In the genomic region with DNA sequence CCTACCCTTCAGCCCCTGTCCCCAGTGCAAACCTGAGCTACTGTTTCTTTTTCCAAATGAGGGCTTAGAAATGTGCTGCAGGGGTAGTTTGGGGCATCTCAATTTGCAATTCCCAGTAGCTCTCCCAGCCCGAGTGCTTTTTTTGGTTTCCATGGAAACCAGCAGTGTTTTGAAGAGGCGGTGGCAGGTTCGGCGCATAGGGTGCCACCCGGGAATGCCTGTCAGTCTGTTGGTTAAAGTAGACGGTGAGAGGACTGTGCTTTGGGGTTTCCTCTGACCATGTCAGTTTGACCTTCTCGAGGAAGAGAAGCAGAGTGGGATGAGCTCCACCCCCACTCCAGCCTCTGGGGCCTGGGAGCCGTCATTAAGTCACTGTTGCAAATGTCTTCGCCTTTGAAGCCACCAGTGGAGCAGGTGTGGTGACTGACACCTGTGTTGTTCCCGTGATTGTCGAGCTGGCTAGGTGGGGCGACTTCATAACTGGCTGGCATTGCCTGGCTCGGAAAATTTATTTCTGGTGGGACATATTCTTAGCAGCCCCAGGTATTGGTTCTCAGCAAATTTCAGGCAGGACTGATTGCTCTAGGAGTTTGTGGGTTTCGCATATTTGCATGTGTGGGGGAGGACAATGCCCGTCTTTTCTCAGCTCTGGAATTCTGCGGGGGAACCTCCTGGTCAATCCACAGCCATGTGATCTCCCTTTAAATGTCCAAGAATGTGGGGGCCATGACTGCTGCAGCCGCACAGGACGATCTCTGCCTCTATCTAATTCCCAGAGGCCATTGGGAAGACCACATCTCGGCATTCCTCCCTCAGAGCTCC, we compare ENCODE assay signal across 8 mouse cellular contexts. TPM values are rescaled to one million over a fixed set of nuclear protein-coding genes. Genes with fewer than 3 reads are reported as not detected.
DNase-seq lines count a peak whose midpoint lies in the region; ATAC-seq lines count a peak whose summit lies in the region.

No protein-coding gene starts in this region.

- DNase-seq in kidney, postnatal 4 days: peak; percentile 23 to 52
- no peak for DNase-seq in kidney, adult 18-20 months
- no peak for DNase-seq in forebrain, embryonic 11.5 days (ENCODE audit: low spot score)
- peak; percentile 12 to 66 for DNase-seq in left cerebral cortex, postnatal 36 days (ENCODE audit: low spot score in 2 of 2)
- DNase-seq in right cerebral cortex, postnatal 10 days (ENCODE audit: low spot score in 2 of 2): peak; percentile 81 to 86
- DNase-seq in gastrocnemius, postnatal 4 days (ENCODE audit: low spot score in 2 of 2): no peak

- no peaks in the 10 kb centered on the region for H3K27me3 ChIP-seq in forebrain, embryonic 11.5 days (ENCODE audit: control insufficient read depth, insufficient read depth, low read length)

- no peak overlapping the region for H3K4me3 ChIP-seq in forebrain, embryonic 11.5 days (ENCODE audit: low read depth, low read length)

- 0 out of 2 replicates have a peak, but pooled peaks have one; percentile 18 for ATAC-seq in forebrain, embryonic 11.5 days (replicated peaks; ENCODE audit: low FRiP score)
- no peak for ATAC-seq in megakaryocyte progenitor cell, adult 5-6 weeks (replicated peaks; ENCODE audit: poor library complexity)
- ATAC-seq in cerebellum, adult (ENCODE audit: insufficient number of reproducible peaks, low FRiP score, low TSS enrichment): no peak

- H3K9me3 ChIP-seq in forebrain, embryonic 11.5 days (ENCODE audit: control insufficient read depth, low read length): no peaks in the 10 kb centered on the region

- no peak overlapping the region for H3K27ac ChIP-seq in forebrain, embryonic 11.5 days (ENCODE audit: low read depth, low read length)

- H3K4me2 ChIP-seq in forebrain, embryonic 11.5 days (ENCODE audit: low read depth, low read length, severe bottlenecking): peak overlapping the region; percentile 27; the same call in 1 of the 2 replicates

- H3K36me3 ChIP-seq in forebrain, embryonic 11.5 days (ENCODE audit: control insufficient read depth, insufficient read depth, low read length): no peaks in the 10 kb centered on the region

- H3K4me1 ChIP-seq in forebrain, embryonic 11.5 days (replicated peaks; ENCODE audit: control insufficient read depth, insufficient read depth, low read length): peaks cover 12% of the 10 kb centered on the region

- 21% methylated on average over 19 of the region's 19 CpGs for WGBS in forebrain, embryonic 11.5 days

- intact Hi-C loops in left cerebral cortex, postnatal 36 days (cut with DNase I): no loop called here

- no peak overlapping the region for H3K9ac ChIP-seq in forebrain, embryonic 11.5 days (ENCODE audit: low read length)

RNA-seq across cellular contexts. Expression of gene Asphd2, which starts 17.1 kb away (rescaled TPM):
- polyA plus RNA-seq in forebrain, embryonic 11.5 days (2014; fragmentation: Nextera tagmentation; extraction: Ambion mirVana): 50.7 and 54.1 TPM in 2 replicates
- 100 to 1,000 TPM; 161 to 181 TPM for total RNA-seq in left cerebral cortex, postnatal 36 days (2021)
- total RNA-seq in megakaryocyte progenitor cell, adult 5-6 weeks (2015): not detected in 2 replicates
- not detected in 2 replicates for total RNA-seq in megakaryocyte progenitor cell, adult 5-6 weeks (2017)
- 1 to 10 TPM; 1.5 to 2.1 TPM for total RNA-seq in gastrocnemius, postnatal 4 days (2021)

RNA-seq across cellular contexts. Expression of gene Gm6588, which starts 37.5 kb away (rescaled TPM):
- polyA plus RNA-seq in forebrain, embryonic 11.5 days (2014; fragmentation: Nextera tagmentation; extraction: Ambion mirVana): not detected in 2 replicates
- total RNA-seq in left cerebral cortex, postnatal 36 days (2021): not detected
- total RNA-seq in megakaryocyte progenitor cell, adult 5-6 weeks (2015): not detected in 2 replicates
- not detected in 2 replicates for total RNA-seq in megakaryocyte progenitor cell, adult 5-6 weeks (2017)
- total RNA-seq in gastrocnemius, postnatal 4 days (2021): not detected

RNA-seq across cellular contexts. Expression of gene Gm6583, which starts 55.9 kb away (rescaled TPM):
- 0.29 TPM in 1 of 2 replicates, not detected in the other for polyA plus RNA-seq in forebrain, embryonic 11.5 days (2014; fragmentation: Nextera tagmentation; extraction: Ambion mirVana)
- total RNA-seq in left cerebral cortex, postnatal 36 days (2021): not detected
- total RNA-seq in megakaryocyte progenitor cell, adult 5-6 weeks (2015): not detected in 2 replicates
- total RNA-seq in megakaryocyte progenitor cell, adult 5-6 weeks (2017): not detected in 2 replicates
- total RNA-seq in gastrocnemius, postnatal 4 days (2021): not detected

Comparison
In these comparisons a context has a peak if more than half of its experiments do, and no peak if none do; other contexts are left out.
1. DNase-seq: peak in kidney, postnatal 4 days (2 of 2), left cerebral cortex, postnatal 36 days (2 of 2) and right cerebral cortex, postnatal 10 days (2 of 2); none in kidney, adult 18-20 months (single experiment), forebrain, embryonic 11.5 days (single experiment) and gastrocnemius, postnatal 4 days (0 of 2).
2. RNA of gene Asphd2, which starts 17.1 kb away (total RNA-seq): 161 to 181 TPM in left cerebral cortex, postnatal 36 days; 1.5 to 2.1 TPM in gastrocnemius, postnatal 4 days and not detected in megakaryocyte progenitor cell, adult 5-6 weeks; every median in the first group is over 10 times any median in the second.